Mouse (Mus musculus): ENCODE results near the gene Iscu. TPM values are rescaled to one million over a fixed set of nuclear protein-coding genes. Genes with fewer than 3 reads are reported as not detected.

Gene Iscu
- polyA plus RNA-seq, 1 experiment from 2014 or later, result 166 TPM

DNA sequence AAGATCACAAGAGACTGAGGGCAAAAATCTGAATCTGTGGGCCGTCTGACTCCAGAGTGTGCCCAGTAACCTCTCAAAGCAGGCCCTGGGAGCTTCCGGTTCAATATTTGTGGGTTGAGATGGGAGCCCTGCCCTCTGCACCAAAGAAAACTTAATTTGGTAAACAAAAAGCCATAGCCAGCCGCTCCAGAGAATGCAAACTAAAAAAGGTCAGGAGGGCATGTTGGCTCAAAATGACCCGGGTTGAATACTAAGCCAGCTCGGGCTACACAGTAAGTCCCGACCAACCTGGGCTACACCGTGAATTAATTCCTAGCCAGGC is 37.6 kb upstream of the Iscu start:
- TF ChIP-seq CTCF (IDR thresholded peaks at IDR 0.05; ENCODE audit: low read depth) (no peak), EP300 (optimal IDR thresholded peaks at IDR 0.05) (no peak)
- Histone ChIP-seq H3K9ac (ENCODE audit: low read length) (peak overlapping the region; percentile 59), H3K27me3 (ENCODE audit: control insufficient read depth, insufficient read depth, low read length) (no peaks in the 10 kb centered on the region), H3K4me3 (ENCODE audit: low read depth, low read length) (peak overlapping the region; percentile 69), H3K9me3 (ENCODE audit: control insufficient read depth, low read length) (no peaks in the 10 kb centered on the region), H3K36me3 (ENCODE audit: control insufficient read depth, insufficient read depth, low read length) (peaks cover 8% of the 10 kb centered on the region; the same call in 1 of the 2 replicates), H3K4me2 (replicated peaks; ENCODE audit: low read depth) (peak overlapping the region; percentile 60), H3K4me1 (replicated peaks; ENCODE audit: control insufficient read depth, insufficient read depth) (no peaks in the 10 kb centered on the region), H3K27ac (replicated peaks) (peak overlapping the region; percentile 98)
- DNase-seq (ENCODE audit: low spot score) (no peak), ATAC-seq (ENCODE audit: low FRiP score, low TSS enrichment) (peak; percentile 51)
- 14% methylated on average over 7 of the region's 7 CpGs for WGBS

DNA sequence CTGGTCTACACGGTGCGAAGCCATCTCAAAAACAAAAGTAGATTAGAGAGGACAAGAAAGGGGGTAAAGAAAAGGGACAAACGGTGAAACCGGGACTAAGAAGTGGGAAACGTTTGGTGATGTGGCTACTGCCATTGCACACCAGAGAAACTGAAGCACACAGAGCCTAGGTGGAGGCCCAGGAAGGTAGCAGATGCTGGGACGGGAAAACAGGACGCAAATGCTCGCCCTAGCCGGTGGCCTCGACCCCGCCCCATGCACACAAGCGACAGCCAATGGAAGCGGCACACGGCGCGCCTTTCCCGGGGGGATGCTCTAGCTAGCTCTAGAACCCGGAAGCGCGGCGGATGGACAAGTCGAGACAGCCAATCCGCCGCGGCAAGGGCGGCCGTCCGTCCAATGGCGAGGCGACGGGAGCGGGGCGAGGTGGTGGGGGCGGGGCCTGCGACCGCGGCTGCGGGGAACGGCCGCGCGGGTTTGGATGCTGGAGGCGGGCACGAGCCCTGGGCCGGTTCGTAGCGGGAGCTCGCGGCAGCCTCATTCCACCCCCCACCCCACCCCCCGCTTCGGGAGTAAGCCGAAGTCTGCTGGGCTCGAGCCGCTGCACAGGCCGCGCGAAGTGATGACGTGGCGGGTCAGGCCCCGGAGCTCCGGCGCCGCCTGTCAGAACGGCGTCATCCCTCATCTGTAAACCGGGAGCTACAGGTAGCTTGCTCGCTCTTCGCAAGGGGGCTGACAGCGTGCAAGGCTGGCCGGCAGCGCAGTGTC is 37.0 kb upstream of the Iscu start, which contains the start of gene Ficd:
Ficd (plus strand) TSS at position 459 of the 768 bp plus-strand sequence.
- H3K27me3 ChIP-seq (ENCODE audit: control insufficient read depth, insufficient read depth, low read length), result no peaks in the 10 kb centered on the region
- H3K9ac ChIP-seq (ENCODE audit: low read length), result peak within 1 kb of the TSS; percentile 79
- ATAC-seq (ENCODE audit: low FRiP score, low TSS enrichment) (peak; percentile 98), DNase-seq (ENCODE audit: low spot score) (peak; percentile 98)
- peak within 1 kb of the TSS; percentile 84 for H3K4me2 ChIP-seq (replicated peaks; ENCODE audit: low read depth)
- peaks cover 8% of the 10 kb centered on the region; the same call in 1 of the 2 replicates for H3K36me3 ChIP-seq (ENCODE audit: control insufficient read depth, insufficient read depth, low read length)
- no peaks in the 10 kb centered on the region for H3K9me3 ChIP-seq (ENCODE audit: control insufficient read depth, low read length)
- TF ChIP-seq EP300 (optimal IDR thresholded peaks at IDR 0.05) (peak; percentile 71), CTCF (IDR thresholded peaks at IDR 0.05; ENCODE audit: low read depth) (no peak)
- no peaks in the 10 kb centered on the region for H3K4me1 ChIP-seq (replicated peaks; ENCODE audit: control insufficient read depth, insufficient read depth)
- peak within 1 kb of the TSS; percentile 98 for H3K27ac ChIP-seq (replicated peaks)
- H3K4me3 ChIP-seq (ENCODE audit: low read depth, low read length), result peak within 1 kb of the TSS; percentile 69
- WGBS, result under 1% methylated on average over 56 of the region's 71 CpGs

DNA sequence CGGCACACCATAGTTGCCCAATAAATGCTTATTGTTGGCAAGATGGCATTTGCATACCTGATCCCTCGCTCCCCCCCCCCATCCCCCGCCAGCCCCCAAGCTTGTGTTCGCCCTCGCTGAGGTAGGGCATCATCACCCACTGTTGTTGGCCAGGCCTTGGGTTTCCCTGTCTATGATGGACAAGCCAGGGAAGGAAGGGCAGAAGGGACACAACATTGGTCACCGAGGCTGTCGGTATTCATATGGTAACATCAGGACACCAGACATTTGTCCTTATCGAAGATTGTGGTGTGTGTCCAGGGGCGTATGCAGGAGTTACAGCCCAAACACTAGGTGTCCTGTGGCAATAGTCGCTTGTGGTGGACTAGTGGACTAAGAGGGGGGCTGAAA is 36.4 kb upstream of the Iscu start:
- Histone ChIP-seq H3K4me1 (replicated peaks; ENCODE audit: control insufficient read depth, insufficient read depth) (no peaks in the 10 kb centered on the region), H3K4me2 (replicated peaks; ENCODE audit: low read depth) (peak overlapping the region; percentile 84), H3K36me3 (ENCODE audit: control insufficient read depth, insufficient read depth, low read length) (peaks cover 10% of the 10 kb centered on the region; the same call in 1 of the 2 replicates), H3K9ac (ENCODE audit: low read length) (peak overlapping the region; percentile 79), H3K4me3 (ENCODE audit: low read depth, low read length) (peak overlapping the region; percentile 69), H3K9me3 (ENCODE audit: control insufficient read depth, low read length) (no peaks in the 10 kb centered on the region), H3K27ac (replicated peaks) (peak overlapping the region; percentile 98), H3K27me3 (ENCODE audit: control insufficient read depth, insufficient read depth, low read length) (no peaks in the 10 kb centered on the region)
- TF ChIP-seq EP300 (optimal IDR thresholded peaks at IDR 0.05) (no peak), CTCF (IDR thresholded peaks at IDR 0.05; ENCODE audit: low read depth) (no peak)
- peak; percentile 6; the same call in 1 of the 2 replicates for ATAC-seq (ENCODE audit: low FRiP score, low TSS enrichment)
- 3% methylated on average over 10 of the region's 10 CpGs for WGBS
- DNase-seq (ENCODE audit: low spot score), result no peak

DNA sequence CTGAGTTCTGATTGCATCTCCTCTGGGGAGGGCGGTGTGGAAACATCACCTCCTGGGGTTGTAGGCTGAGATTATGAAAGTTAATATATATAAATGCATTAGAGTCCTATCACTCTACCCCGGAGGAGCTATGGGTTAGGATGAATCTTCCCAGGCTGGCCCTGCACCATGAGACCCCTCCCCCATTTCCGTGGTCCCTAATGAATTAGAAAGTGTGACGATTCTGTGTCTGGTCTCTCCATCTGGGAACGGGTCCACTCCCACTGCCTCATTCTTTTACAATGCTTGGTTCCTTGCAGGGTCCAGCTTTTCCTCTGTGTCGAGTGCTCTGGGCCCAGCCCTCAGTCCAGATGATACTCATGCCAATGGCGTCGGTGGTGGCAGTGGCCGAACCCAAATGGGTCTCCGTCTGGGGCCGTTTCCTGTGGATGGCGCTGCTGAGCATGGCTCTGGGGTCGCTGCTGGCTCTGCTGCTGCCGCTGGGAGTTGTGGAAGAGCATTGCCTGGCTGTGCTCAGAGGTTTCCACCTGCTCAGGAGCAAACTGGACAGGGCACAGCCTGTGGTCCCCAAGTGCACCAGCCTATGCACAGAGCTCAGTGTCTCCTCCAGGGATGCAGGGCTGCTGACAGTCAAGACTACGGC is 35.9 kb upstream of the Iscu start:
- ATAC-seq (ENCODE audit: low FRiP score, low TSS enrichment) (no peak), DNase-seq (ENCODE audit: low spot score) (no peak)
- Histone ChIP-seq H3K9me3 (ENCODE audit: control insufficient read depth, low read length) (no peaks in the 10 kb centered on the region), H3K4me3 (ENCODE audit: low read depth, low read length) (peak overlapping the region; percentile 69), H3K27ac (replicated peaks) (peak overlapping the region; percentile 98; the same call in 1 of the 2 replicates), H3K27me3 (ENCODE audit: control insufficient read depth, insufficient read depth, low read length) (no peaks in the 10 kb centered on the region), H3K9ac (ENCODE audit: low read length) (peak overlapping the region; percentile 79), H3K4me2 (replicated peaks; ENCODE audit: low read depth) (peak overlapping the region; percentile 84), H3K36me3 (ENCODE audit: control insufficient read depth, insufficient read depth, low read length) (peaks cover 10% of the 10 kb centered on the region; the same call in 1 of the 2 replicates), H3K4me1 (replicated peaks; ENCODE audit: control insufficient read depth, insufficient read depth) (no peaks in the 10 kb centered on the region)
- TF ChIP-seq CTCF (IDR thresholded peaks at IDR 0.05; ENCODE audit: low read depth) (peak; percentile 34; the same call in 1 of the 2 replicates), EP300 (optimal IDR thresholded peaks at IDR 0.05) (no peak)
- 46% methylated on average over 15 of the region's 15 CpGs for WGBS

DNA sequence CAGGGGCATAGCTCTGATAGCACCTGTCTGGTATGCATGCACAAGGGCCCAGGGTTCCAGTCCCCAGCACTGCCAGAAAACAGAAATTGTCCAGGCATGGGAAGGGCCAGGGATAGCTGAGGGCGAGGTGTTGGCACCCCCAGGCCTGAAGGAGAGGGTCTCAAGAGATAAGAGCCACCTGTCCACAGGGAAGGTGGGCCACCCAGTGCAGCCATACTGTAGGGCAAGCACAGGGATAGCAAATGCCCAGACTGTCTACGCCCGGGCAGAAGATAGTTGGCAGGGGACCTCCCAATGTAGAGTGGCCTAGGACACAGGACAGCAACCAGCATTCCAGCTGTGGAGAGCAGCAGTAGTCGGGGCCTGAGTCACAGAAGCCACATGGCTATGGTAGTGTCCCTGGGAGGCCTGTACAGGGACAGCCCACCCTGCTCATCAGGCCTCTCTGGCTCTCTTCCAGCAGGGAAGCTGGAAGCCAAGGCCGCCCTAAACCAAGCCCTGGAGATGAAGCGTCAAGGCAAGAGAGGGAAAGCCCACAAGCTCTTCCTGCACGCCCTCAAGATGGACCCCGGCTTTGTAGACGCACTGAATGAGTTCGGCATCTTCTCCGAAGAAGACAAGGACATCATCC is 34.8 kb upstream of the Iscu start:
- Histone ChIP-seq H3K4me1 (replicated peaks; ENCODE audit: control insufficient read depth, insufficient read depth) (no peaks in the 10 kb centered on the region), H3K9me3 (ENCODE audit: control insufficient read depth, low read length) (no peaks in the 10 kb centered on the region), H3K36me3 (ENCODE audit: control insufficient read depth, insufficient read depth, low read length) (peaks cover 17% of the 10 kb centered on the region; the same call in 1 of the 2 replicates), H3K27me3 (ENCODE audit: control insufficient read depth, insufficient read depth, low read length) (no peaks in the 10 kb centered on the region), H3K4me2 (replicated peaks; ENCODE audit: low read depth) (no peak overlapping the region), H3K27ac (replicated peaks) (no peak overlapping the region), H3K9ac (ENCODE audit: low read length) (no peak overlapping the region), H3K4me3 (ENCODE audit: low read depth, low read length) (no peak overlapping the region)
- 87% methylated on average over 11 of the region's 11 CpGs for WGBS
- ATAC-seq (ENCODE audit: low FRiP score, low TSS enrichment), result no peak
- DNase-seq (ENCODE audit: low spot score), result no peak
- no peak for TF ChIP-seq EP300 (optimal IDR thresholded peaks at IDR 0.05)
- no peak for TF ChIP-seq CTCF (IDR thresholded peaks at IDR 0.05; ENCODE audit: low read depth)

Data from stomach, postnatal 0 days (tissue).